Mouse (Mus musculus): Measurements from ENCODE around the gene Ern2.

DNA sequence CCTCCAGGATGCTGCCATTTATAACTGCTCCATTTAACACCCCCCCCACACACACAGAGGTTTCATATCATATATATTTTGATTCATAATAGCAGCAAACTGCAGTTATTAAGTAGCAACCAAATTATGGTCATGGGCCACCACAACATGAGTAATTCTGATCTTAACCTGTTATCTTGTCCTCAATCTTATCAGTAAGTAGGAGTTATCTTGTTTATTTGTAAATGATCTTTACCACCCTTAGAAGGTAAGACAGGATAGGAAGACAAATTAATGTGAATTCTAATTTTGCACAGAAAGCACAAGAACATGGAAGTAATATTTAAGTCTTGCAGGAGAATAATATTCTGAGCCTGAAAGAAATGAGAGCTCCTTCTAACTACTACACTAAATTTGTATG is 54.2 kb downstream of the Ern2 start:
- TF ChIP-seq POLR2A (IDR thresholded peaks at IDR 0.05; ENCODE audit: low read depth, low read length) (no peak), CTCF (IDR thresholded peaks at IDR 0.05; ENCODE audit: borderline replicate concordance, insufficient read depth, low read length) (no peak)
